Mouse (Mus musculus): Measurements from ENCODE around the gene Cltb.

Gene Cltb

GRCm38 (mm10) chr13:54564232-54565200 lies 46.6 kb downstream of the Cltb start:
- no peak for DNase-seq (ENCODE audit: low read depth)

DNA sequence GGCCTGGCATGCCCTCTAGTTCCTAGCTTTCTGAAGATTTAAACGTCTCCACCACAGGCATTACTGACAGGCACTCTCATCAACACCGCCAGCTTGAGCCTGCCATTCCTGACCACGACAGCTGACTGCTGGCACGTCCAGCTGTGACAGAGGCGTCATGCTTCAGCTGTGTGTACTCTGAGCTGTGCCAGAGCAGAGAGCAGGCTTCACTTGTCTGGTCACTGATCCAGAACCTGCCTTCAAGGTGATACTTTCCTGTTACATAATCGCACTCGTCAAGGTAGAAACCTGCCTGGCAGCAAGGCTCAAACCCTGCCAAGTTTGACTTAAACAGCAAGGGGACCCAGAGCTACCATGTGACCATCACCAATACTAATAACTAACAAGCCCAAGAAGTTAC lies 48.6 kb downstream of the Cltb start:
- no peak for DNase-seq (ENCODE audit: low read depth)

DNA sequence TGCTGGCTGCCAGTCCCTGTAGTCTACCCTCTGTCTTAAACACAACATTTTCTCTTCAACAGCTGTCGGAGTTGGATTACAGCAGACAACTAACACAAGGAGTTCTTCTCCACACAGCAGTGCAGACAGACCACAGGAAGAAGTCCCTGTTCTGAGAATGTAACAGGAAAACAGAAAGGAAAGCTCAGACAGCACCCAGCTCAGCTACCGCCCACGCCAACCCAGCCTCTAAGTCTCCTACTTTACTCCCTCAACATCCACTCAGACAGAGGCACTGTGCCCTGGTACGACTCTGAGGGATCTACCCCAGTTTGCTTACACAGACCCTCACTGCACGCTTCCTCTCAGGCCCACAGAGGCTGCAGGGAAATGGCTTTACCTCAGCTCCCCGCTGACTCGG lies 50.5 kb downstream of the Cltb start:
- no peak for DNase-seq (ENCODE audit: low read depth)

GRCm38 (mm10) chr13:54559656-54560055 lies 51.5 kb downstream of the Cltb start:
- no peak for DNase-seq (ENCODE audit: low read depth)

- DNase-seq (ENCODE audit: low read depth): no peak
Measured at GRCm38 (mm10) chr13:54557652-54558051, 53.5 kb downstream of the Cltb start.

DNA sequence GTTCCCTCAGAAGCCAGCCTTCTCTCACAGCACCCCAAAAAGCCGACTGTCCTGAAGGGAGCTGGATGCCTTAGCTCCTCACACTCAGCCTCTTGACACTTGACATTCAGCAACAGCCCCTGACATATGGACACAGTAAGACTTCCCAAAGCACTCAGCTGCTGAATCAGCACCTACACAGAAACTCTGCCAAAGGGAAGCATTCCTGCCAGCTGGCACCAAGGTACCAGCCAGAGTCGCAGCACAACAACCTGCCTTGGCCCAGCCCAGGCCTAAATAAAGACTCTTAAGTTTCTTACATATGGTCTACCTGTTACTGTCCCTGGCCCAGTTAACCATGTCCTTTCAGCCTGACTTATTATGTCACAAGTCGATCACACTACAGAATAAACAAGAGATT lies 54.3 kb downstream of the Cltb start:
- DNase-seq (ENCODE audit: low read depth): no peak

DNA sequence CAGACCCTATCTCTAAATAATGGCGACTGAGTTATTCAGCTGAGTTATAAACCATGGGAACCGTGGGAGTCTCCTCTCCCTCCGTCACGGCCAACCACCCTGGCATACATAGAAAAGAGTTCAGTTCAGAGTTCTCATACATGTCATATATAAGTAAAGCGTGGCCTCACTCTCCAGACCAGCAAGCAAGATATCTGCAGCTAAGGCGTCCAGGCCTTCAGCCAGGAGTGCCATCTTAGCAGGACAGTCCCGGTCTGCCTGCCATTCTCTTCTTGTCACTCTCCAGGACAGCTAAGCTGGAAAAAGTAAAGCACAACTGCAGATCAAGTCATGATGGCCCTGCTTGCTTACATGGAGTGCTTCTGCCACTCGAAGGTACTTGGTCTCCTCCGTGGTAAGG lies 55.0 kb downstream of the Cltb start:
- DNase-seq (ENCODE audit: low read depth): no peak

DNA sequence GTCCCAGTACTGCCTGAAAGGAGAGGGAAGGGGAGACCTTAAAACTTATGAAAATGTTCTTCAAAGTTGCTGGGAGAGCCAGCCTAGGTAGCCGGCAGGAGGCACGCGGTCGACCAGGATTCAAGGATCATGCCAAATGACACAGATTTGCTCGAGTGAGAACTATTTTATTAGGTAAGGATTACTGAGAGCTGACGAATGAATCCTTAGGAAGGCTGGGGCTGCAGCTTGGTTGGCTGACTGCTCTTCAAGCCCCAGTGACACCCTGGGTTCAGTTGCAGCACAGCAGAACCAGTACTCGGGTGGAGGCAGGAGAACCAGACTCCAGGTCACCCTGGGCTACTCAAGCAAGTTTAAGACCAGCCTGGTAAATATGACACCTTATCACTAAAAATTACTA lies 63.1 kb downstream of the Cltb start:
- DNase-seq (ENCODE audit: low read depth): no peak

Data from fibroblast of lung, adult 2 months (primary cell).